Mouse (Mus musculus) MEL (cell line): Measurements from ENCODE around the gene Cbx8.

Experiments
- CHD2 ChIP-seq: IDR thresholded peaks from 2 replicates; pipeline ENCODE4 v1.6.1; 2011; ENCODE audit warnings: low read length, improper control_type of control experiment
- CTCF ChIP-seq, 3 experiments: IDR thresholded peaks in 2 of 3; conservative IDR thresholded peaks in 1 of 3; 2 replicates each; pipeline ENCODE4 v1.5.1; 2011 to 2012; ENCODE audit warnings: low read length in 3 of 3, low read depth in 2 of 3, mild to moderate bottlenecking in 2 of 3, improper control_type of control experiment in 1 of 3, inconsistent platforms in 1 of 3, mixed read lengths in 1 of 3, moderate library complexity in 1 of 3; ENCODE audit not compliant: control insufficient read depth in 1 of 3, insufficient read depth in 1 of 3, poor library complexity in 1 of 3, severe bottlenecking in 1 of 3
- GABPA ChIP-seq: IDR thresholded peaks from 2 replicates; pipeline ENCODE4 v1.6.1; 2012; ENCODE audit warnings: low read depth, mild to moderate bottlenecking, inconsistent platforms, low read length, improper control_type of control experiment, moderate library complexity
- HCFC1 ChIP-seq: IDR thresholded peaks from 2 replicates; pipeline ENCODE4 v1.6.1; 2012; ENCODE audit warnings: low read depth, mild to moderate bottlenecking, inconsistent platforms, low read length, improper control_type of control experiment, moderate library complexity
- JUND ChIP-seq: IDR thresholded peaks from 2 replicates; pipeline ENCODE4 v1.6.1; 2011; ENCODE audit warnings: low read depth, mild to moderate bottlenecking, improper control_type of control experiment, low read length
- POLR2A ChIP-seq, 2 experiments: IDR thresholded peaks; 2 replicates each; pipeline ENCODE4 v1.6.1; 2011 to 2012; ENCODE audit warnings: low read length in 2 of 2, mild to moderate bottlenecking in 2 of 2, control low read depth in 1 of 2, improper control_type of control experiment in 1 of 2, low read depth in 1 of 2, moderate library complexity in 1 of 2; ENCODE audit not compliant: control insufficient read depth in 1 of 2, insufficient read depth in 1 of 2, poor library complexity in 1 of 2
- POLR2AphosphoS5 ChIP-seq: IDR thresholded peaks from 2 replicates; pipeline ENCODE4 v1.6.1; 2012; ENCODE audit warnings: low read depth, borderline replicate concordance, mild to moderate bottlenecking, inconsistent platforms, low read length, moderate library complexity, mixed read lengths
- SIN3A ChIP-seq: IDR thresholded peaks from 2 replicates; pipeline ENCODE4 v1.6.1; 2012; ENCODE audit warnings: low read length, improper control_type of control experiment, inconsistent platforms

DNA sequence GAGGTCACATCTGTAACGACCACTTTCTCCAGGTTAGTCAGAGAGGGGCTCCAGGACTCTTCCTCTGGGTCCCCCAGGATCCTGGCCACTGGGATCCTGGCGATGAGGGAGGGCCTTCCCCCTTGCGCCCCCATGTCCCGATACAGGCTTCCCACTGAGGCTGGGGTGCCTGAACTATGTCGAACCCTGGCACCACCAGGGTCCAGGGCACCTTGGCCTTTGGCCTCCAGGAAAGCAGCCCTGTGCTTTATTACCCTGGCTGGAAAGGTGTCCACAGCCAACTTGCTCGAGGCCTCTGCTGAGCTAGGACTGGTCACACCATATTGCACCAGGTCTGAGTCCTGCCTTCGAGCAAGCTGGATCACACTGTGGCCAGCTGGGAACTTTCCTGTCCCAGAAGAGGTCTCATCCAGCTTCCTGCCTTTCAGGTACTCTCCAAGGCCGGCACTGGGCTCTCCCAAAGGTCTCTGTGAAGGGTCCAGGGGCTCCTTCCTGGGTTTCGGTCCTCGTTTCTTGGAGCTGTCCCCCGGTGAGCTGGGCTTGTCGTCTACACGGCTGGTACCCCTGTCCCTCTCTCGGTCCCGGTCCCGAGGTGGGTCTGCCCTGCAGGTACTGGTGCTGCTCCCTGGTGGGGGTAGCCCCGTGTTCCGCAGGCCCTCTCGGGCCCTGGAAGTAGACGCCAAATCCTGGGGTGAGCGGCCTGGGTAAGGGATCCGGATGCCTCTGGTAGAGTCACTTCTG, 1.9 kb downstream of the Cbx8 start:
- TF ChIP-seq POLR2A (IDR thresholded peaks at IDR 0.05; ENCODE audit: control insufficient read depth in 1 of 2, insufficient read depth in 1 of 2, low read depth in 1 of 2, low read length in 2 of 2, poor library complexity in 1 of 2) = no peak
- no peak for TF ChIP-seq CTCF (IDR thresholded peaks at IDR 0.05 in 2 of 3, conservative IDR thresholded peaks at IDR 0.05 in 1 of 3; ENCODE audit: control insufficient read depth in 1 of 3, insufficient read depth in 1 of 3, low read depth in 2 of 3, low read length in 3 of 3, poor library complexity in 1 of 3, severe bottlenecking in 1 of 3)
- TF ChIP-seq GABPA = no peak
- TF ChIP-seq CHD2 = no peak
- TF ChIP-seq SIN3A = no peak
- no peak for TF ChIP-seq JUND
- no peak for TF ChIP-seq POLR2AphosphoS5
- no peak for TF ChIP-seq HCFC1
